Mouse (Mus musculus) CH12.LX (cell line): ENCODE measurements at regions not wholly inside any gene's neighbourhood (a gene's known extent, or its start where the extent isn't known, plus 50 kb on each side); places are given as distances from the start of the nearest gene placed in this dataset.

Experiments used
- DNase-seq: peaks from one replicate; pipeline ENCODE4 v3.0.0-alpha.2; 2013; ENCODE audit errors: extremely low read depth
- H3K27ac ChIP-seq: 2 replicates; pipeline ENCODE4 v1.5.1; 2012; ENCODE audit warnings: low read depth, mild to moderate bottlenecking, control low read depth, moderate library complexity; ENCODE audit not compliant: insufficient read depth
- H3K27me3 ChIP-seq: replicated peaks from 2 replicates; pipeline ENCODE3; 2012; ENCODE audit warnings: inconsistent platforms
- H3K36me3 ChIP-seq, 2 experiments: replicated peaks in 1 of 2; 2 replicates each; pipeline versions ENCODE3 to v1.6.1; 2012; ENCODE audit warnings: inconsistent platforms in 1 of 2, low read length in 1 of 2, mild to moderate bottlenecking in 1 of 2, mixed read lengths in 1 of 2, moderate library complexity in 1 of 2; ENCODE audit not compliant: control insufficient read depth in 1 of 2, insufficient read depth in 1 of 2
- H3K4me1 ChIP-seq, 2 experiments: 2 replicates each; pipeline ENCODE4 v1.6.1; 2012; ENCODE audit warnings: inconsistent platforms in 1 of 2, moderate library complexity in 1 of 2; ENCODE audit not compliant: insufficient read depth in 2 of 2, control insufficient read depth in 1 of 2
- H3K4me2 ChIP-seq: 2 replicates; pipeline ENCODE4 v1.6.1; 2012; ENCODE audit warnings: low read depth, mild to moderate bottlenecking, control low read depth; ENCODE audit not compliant: poor library complexity, insufficient read depth, severe bottlenecking
- H3K4me3 ChIP-seq, 3 experiments: fragments of 150-350 bp in 1 of 3; sonication (generic) in 1 of 3; replicated peaks in 1 of 3; 2 replicates each; pipeline versions ENCODE3 to v1.5.1; 2011 to 2012; ENCODE audit warnings: low read depth in 2 of 3, low read length in 2 of 3, mild to moderate bottlenecking in 2 of 3, moderate library complexity in 2 of 3, control low read depth in 1 of 3, improper control_type of control experiment in 1 of 3, inconsistent platforms in 1 of 3, mixed read lengths in 1 of 3; ENCODE audit not compliant: poor library complexity in 1 of 3
- H3K79me2 ChIP-seq: replicated peaks from 2 replicates; pipeline ENCODE4 v1.6.1; 2012; ENCODE audit warnings: mild to moderate bottlenecking, moderate library complexity; ENCODE audit not compliant: control insufficient read depth, poor library complexity, insufficient read depth, severe bottlenecking; ENCODE audit errors: extremely low read depth
- H3K9ac ChIP-seq: 2 replicates; pipeline ENCODE4 v1.6.1; 2012; ENCODE audit warnings: low read depth, mild to moderate bottlenecking, control low read depth, moderate library complexity; ENCODE audit not compliant: insufficient read depth
- H3K9me3 ChIP-seq: replicated peaks from 2 replicates; pipeline ENCODE3; 2012; ENCODE audit warnings: low read length, inconsistent platforms, mixed read lengths
- BHLHE40 ChIP-seq: IDR thresholded peaks from 2 replicates; pipeline ENCODE4 v1.6.1; 2011; ENCODE audit warnings: mild to moderate bottlenecking, low read depth, low read length, improper control_type of control experiment
- CHD1 ChIP-seq: IDR thresholded peaks from 2 replicates; pipeline ENCODE4 v1.6.1; 2012; ENCODE audit warnings: low read depth, low read length, improper control_type of control experiment, inconsistent platforms
- CTCF ChIP-seq, 2 experiments: IDR thresholded peaks in 1 of 2; conservative IDR thresholded peaks in 1 of 2; 2 replicates each; pipeline ENCODE4 v1.5.1; 2011 to 2012; ENCODE audit warnings: low read depth in 2 of 2, low read length in 2 of 2, improper control_type of control experiment in 1 of 2, inconsistent platforms in 1 of 2, mild to moderate bottlenecking in 1 of 2, moderate library complexity in 1 of 2
- EP300 ChIP-seq: IDR thresholded peaks from 2 replicates; pipeline ENCODE4 v1.6.1; 2011; ENCODE audit warnings: low read length, improper control_type of control experiment
- ETS1 ChIP-seq: conservative IDR thresholded peaks from 2 replicates; pipeline ENCODE4 v1.6.1; 2012; ENCODE audit warnings: low read depth, mild to moderate bottlenecking, inconsistent platforms, low read length, improper control_type of control experiment, moderate library complexity
- GABPA ChIP-seq: IDR thresholded peaks from 2 replicates; pipeline ENCODE4 v1.6.1; 2012; ENCODE audit warnings: low read depth, low read length, improper control_type of control experiment, inconsistent platforms; ENCODE audit not compliant: insufficient replicate concordance
- JUND ChIP-seq: conservative IDR thresholded peaks from 2 replicates; pipeline ENCODE4 v1.6.1; 2011; ENCODE audit warnings: low read depth, low read length, improper control_type of control experiment
- KAT2A ChIP-seq: IDR thresholded peaks from 2 replicates; pipeline ENCODE4 v1.6.1; 2012; ENCODE audit warnings: low read length, improper control_type of control experiment, inconsistent platforms; ENCODE audit not compliant: insufficient replicate concordance
- MEF2A ChIP-seq: IDR thresholded peaks from 2 replicates; pipeline ENCODE4 v1.6.1; 2014; ENCODE audit warnings: low read depth, mild to moderate bottlenecking, inconsistent platforms, low read length, improper control_type of control experiment, borderline replicate concordance
- MXI1 ChIP-seq: IDR thresholded peaks from 2 replicates; pipeline ENCODE4 v1.6.1; 2011; ENCODE audit warnings: mild to moderate bottlenecking, low read depth, low read length, improper control_type of control experiment
- NRF1 ChIP-seq: IDR thresholded peaks from 2 replicates; pipeline ENCODE4 v1.6.1; 2014; ENCODE audit warnings: low read depth, mild to moderate bottlenecking, inconsistent platforms, low read length, improper control_type of control experiment, moderate library complexity
- POLR2A ChIP-seq: IDR thresholded peaks from 2 replicates; pipeline ENCODE4 v1.6.1; 2011; ENCODE audit warnings: low read depth, mild to moderate bottlenecking, improper control_type of control experiment, low read length
- POLR2AphosphoS2 ChIP-seq: IDR thresholded peaks from 2 replicates; pipeline ENCODE4 v1.6.1; 2011; ENCODE audit warnings: low read depth, low read length, improper control_type of control experiment
- RAD21 ChIP-seq: IDR thresholded peaks from 2 replicates; pipeline ENCODE4 v1.6.1; 2011; ENCODE audit warnings: low read depth, mild to moderate bottlenecking, low read length, improper control_type of control experiment, moderate library complexity
- SIN3A ChIP-seq: IDR thresholded peaks from 2 replicates; pipeline ENCODE4 v1.6.1; 2012; ENCODE audit warnings: low read length, improper control_type of control experiment, inconsistent platforms
- SMC3 ChIP-seq: IDR thresholded peaks from 2 replicates; pipeline ENCODE4 v1.6.1; 2011; ENCODE audit warnings: low read depth, low read length, improper control_type of control experiment
- ZC3H11A ChIP-seq: IDR thresholded peaks from 2 replicates; pipeline ENCODE4 v1.6.1; 2012; ENCODE audit warnings: low read depth, mild to moderate bottlenecking, inconsistent platforms, low read length, improper control_type of control experiment
- ZNF384 ChIP-seq: IDR thresholded peaks from 2 replicates; pipeline ENCODE4 v1.6.1; 2012; ENCODE audit warnings: low read depth, low read length, improper control_type of control experiment, inconsistent platforms
- dilution Hi-C: fragments of 300-500 bp; cut with MboI; formaldehyde crosslinking; loops from 2 replicates; pipeline ENCODE4 v1.14.3; 2020; ENCODE audit warnings: low sequenced_read_pairs; ENCODE audit not compliant: extremely low pct_unique_long_range_greater_than_20kb, extremely low pct_ligation_motif_present
- in situ Hi-C: fragments of 300-500 bp; cut with MboI; formaldehyde crosslinking; loops from 3 replicates; pipeline ENCODE4 v1.14.3; 2019; ENCODE audit warnings: low sequenced_read_pairs, low pct_ligation_motif_present, low pct_unique_long_range_greater_than_20kb, mixed read lengths

DNA sequence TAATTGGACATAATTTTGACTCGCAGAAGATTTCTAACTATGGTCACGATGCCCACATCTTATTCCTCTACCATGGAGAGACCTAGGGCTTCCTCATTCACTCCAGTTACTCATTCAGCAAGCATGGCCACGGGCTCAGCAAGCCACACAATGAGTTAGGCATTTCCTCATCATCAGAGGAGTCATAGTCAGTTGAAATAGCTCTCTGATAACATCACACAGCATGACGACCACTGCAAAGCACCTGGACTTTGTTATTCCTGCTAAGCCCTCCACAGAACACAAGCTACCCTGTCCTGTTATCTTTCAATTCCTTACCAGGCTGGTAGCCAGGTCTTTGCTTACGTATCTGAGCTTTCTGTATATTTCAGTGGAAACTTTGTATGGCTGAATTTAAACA, 141.6 kb downstream of the Mreg start:
- H3K4me2 ChIP-seq, result no peak overlapping the region
- no peaks in the 10 kb centered on the region for H3K36me3 ChIP-seq
- H3K4me3 ChIP-seq, result no peak overlapping the region
- no peak for DNase-seq
- H3K4me1 ChIP-seq, result no peaks in the 10 kb centered on the region
- H3K27me3 ChIP-seq, result no peaks in the 10 kb centered on the region
- dilution Hi-C loops, result no loop called here
- H3K27ac ChIP-seq, result no peak overlapping the region
- no peak for TF ChIP-seq GABPA
- TF ChIP-seq BHLHE40, result no peak
- no peak for TF ChIP-seq EP300
- TF ChIP-seq NRF1, result no peak
- no peak for TF ChIP-seq ZC3H11A
- no peak for TF ChIP-seq JUND
- no peak for TF ChIP-seq CTCF (conservative IDR thresholded peaks at IDR 0.05 in 1 of 2, IDR thresholded peaks at IDR 0.05 in 1 of 2; ENCODE audit: low read depth in 2 of 2, low read length in 2 of 2)
- TF ChIP-seq KAT2A, result no peak
- no peak for TF ChIP-seq SIN3A
- no peak for TF ChIP-seq ETS1
- no peak for TF ChIP-seq POLR2A
- no peak for TF ChIP-seq CHD1
- TF ChIP-seq ZNF384, result no peak
- H3K79me2 ChIP-seq, result no peaks in the 10 kb centered on the region
- no peaks in the 10 kb centered on the region for H3K9me3 ChIP-seq
- no peak overlapping the region for H3K9ac ChIP-seq
- in situ Hi-C loops, result no loop called here

DNA sequence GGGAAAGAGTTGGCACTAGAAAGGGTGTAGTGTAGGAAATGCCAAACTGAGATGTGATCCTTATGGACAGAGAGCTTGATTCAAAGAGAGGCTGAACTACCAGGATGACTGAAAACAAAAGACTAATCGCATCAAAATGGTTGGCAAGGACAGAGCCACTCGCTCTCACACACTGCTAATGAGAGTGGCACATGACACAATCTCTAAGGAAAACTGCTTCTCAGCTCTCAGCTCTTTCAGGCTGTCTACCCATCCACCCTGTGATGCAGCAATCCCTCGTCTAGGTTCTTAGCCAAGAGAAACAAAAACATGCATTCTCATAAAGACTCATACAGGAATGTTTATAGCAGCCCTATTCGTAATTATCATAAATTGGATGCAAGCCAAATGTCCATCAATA, 143.1 kb downstream of the Mreg start:
- Histone ChIP-seq H3K4me3 (no peak overlapping the region), H3K36me3 (no peaks in the 10 kb centered on the region)
- TF ChIP-seq JUND, result no peak
- TF ChIP-seq MXI1, result no peak
- no peak for TF ChIP-seq MEF2A
- no peak for TF ChIP-seq RAD21
- TF ChIP-seq, all 38 proteins: peak for 0
- H3K27ac ChIP-seq, result no peak overlapping the region
- no peaks in the 10 kb centered on the region for H3K79me2 ChIP-seq
- DNase-seq, result no peak
- no peaks in the 10 kb centered on the region for H3K9me3 ChIP-seq
- no peak overlapping the region for H3K9ac ChIP-seq
- H3K4me2 ChIP-seq, result no peak overlapping the region
- no peaks in the 10 kb centered on the region for H3K4me1 ChIP-seq
- dilution Hi-C loops (no loop called here), in situ Hi-C loops (no loop called here)
- no peaks in the 10 kb centered on the region for H3K27me3 ChIP-seq

- no peak for DNase-seq
- no peaks in the 10 kb centered on the region for H3K9me3 ChIP-seq
- no peaks in the 10 kb centered on the region for H3K4me1 ChIP-seq
- no peaks in the 10 kb centered on the region for H3K36me3 ChIP-seq
- in situ Hi-C loops, result no loop called here
- TF ChIP-seq BHLHE40 (no peak), ZC3H11A (no peak), POLR2AphosphoS2 (no peak), CTCF (conservative IDR thresholded peaks at IDR 0.05 in 1 of 2, IDR thresholded peaks at IDR 0.05 in 1 of 2; ENCODE audit: low read depth in 2 of 2, low read length in 2 of 2) (no peak), KAT2A (no peak), SMC3 (no peak)
- H3K4me3 ChIP-seq, result no peak overlapping the region
- no peaks in the 10 kb centered on the region for H3K27me3 ChIP-seq
- no peak overlapping the region for H3K27ac ChIP-seq
- dilution Hi-C loops, result no loop called here
- no peak overlapping the region for H3K4me2 ChIP-seq
- H3K79me2 ChIP-seq, result no peaks in the 10 kb centered on the region
- H3K9ac ChIP-seq, result no peak overlapping the region
Measured at GRCm38 (mm10) chr1:72065090-72065489, 147.0 kb downstream of the Mreg start.
